Mouse (Mus musculus) embryonic fibroblast, embryonic 13.5 days (primary cell): ENCODE results near the gene Itga11.

ENCODE experiments used
- CTCF ChIP-seq: IDR thresholded peaks from 2 replicates; pipeline ENCODE4 v1.5.1; 2011; ENCODE audit warnings: mild to moderate bottlenecking, control low read depth, low read length, moderate library complexity, borderline replicate concordance; ENCODE audit not compliant: insufficient read depth
- POLR2A ChIP-seq: IDR thresholded peaks from 2 replicates; pipeline ENCODE4 v1.6.1; 2011; ENCODE audit warnings: low read depth, mild to moderate bottlenecking, control low read depth, low read length, moderate library complexity

GRCm38 (mm10) chr9:62659026-62659425, 18.6 kb upstream of the Itga11 start:
- TF ChIP-seq CTCF = no peak
- no peak for TF ChIP-seq POLR2A
